Mouse (Mus musculus): Measurements from ENCODE around the gene Cflar. TPM values are rescaled to one million over a fixed set of nuclear protein-coding genes. Genes with fewer than 3 reads are reported as not detected.
"Not testable (repeated sequence)": the region's sequence is repeated elsewhere in the genome, so short reads cannot be mapped to it uniquely, and the experiment has no call there.

Gene Cflar
- polyA plus RNA-seq, 1 experiment from 2014 or later = 29.7 TPM

- Histone ChIP-seq H3K27me3 (replicated peaks; ENCODE audit: low read depth, poor library complexity, severe bottlenecking) (no peaks in the 10 kb centered on the region), H3K9me3 (no peaks in the 10 kb centered on the region), H3K4me3 (no peak overlapping the region), H3K4me1 (no peaks in the 10 kb centered on the region), H3K27ac (replicated peaks) (no peak overlapping the region), H3K36me3 (replicated peaks) (no peaks in the 10 kb centered on the region)
- WGBS = 74% methylated on average over 1 of the region's 1 CpGs
- DNase-seq (ENCODE audit: low spot score) = no peak
These were observed 17.6 kb upstream of the Cflar start for GRCm38 (mm10) chr1:58693696-58694095.

- not testable (repeated sequence) for DNase-seq (ENCODE audit: low spot score); H3K9me3 ChIP-seq; H3K27ac ChIP-seq (replicated peaks); H3K4me1 ChIP-seq; H3K4me3 ChIP-seq; H3K27me3 ChIP-seq (replicated peaks; ENCODE audit: low read depth, poor library complexity, severe bottlenecking); H3K36me3 ChIP-seq (replicated peaks)
- WGBS = 87% methylated on average over 4 of the region's 4 CpGs
These were observed 15.5 kb upstream of the Cflar start, which contains the start of gene Als2cr12 for GRCm38 (mm10) chr1:58695810-58696209. TSS of gene Als2cr12 (minus strand) at chr1:58695989.

- not testable (repeated sequence) for H3K4me3 ChIP-seq; H3K9me3 ChIP-seq; H3K4me1 ChIP-seq; H3K27ac ChIP-seq (replicated peaks); H3K36me3 ChIP-seq (replicated peaks); H3K27me3 ChIP-seq (replicated peaks; ENCODE audit: low read depth, poor library complexity, severe bottlenecking); DNase-seq (ENCODE audit: low spot score)
- WGBS = 51% methylated on average over 1 of the region's 1 CpGs
These were observed 13.7 kb upstream of the Cflar start for GRCm38 (mm10) chr1:58697607-58698006.

- 85% methylated on average over 4 of the region's 4 CpGs for WGBS
These were observed 12.5 kb upstream of the Cflar start for GRCm38 (mm10) chr1:58698781-58699180.

GRCm38 (mm10) chr1:58699988-58700387 is 11.3 kb upstream of the Cflar start:
- no peak overlapping the region for H3K27ac ChIP-seq (replicated peaks)
- no peak overlapping the region for H3K4me3 ChIP-seq
- no peaks in the 10 kb centered on the region for H3K27me3 ChIP-seq (replicated peaks; ENCODE audit: low read depth, poor library complexity, severe bottlenecking)
- 72% methylated on average over 3 of the region's 3 CpGs for WGBS
- no peaks in the 10 kb centered on the region for H3K36me3 ChIP-seq (replicated peaks)
- no peaks in the 10 kb centered on the region for H3K4me1 ChIP-seq
- no peak for DNase-seq (ENCODE audit: low spot score)
- H3K9me3 ChIP-seq = no peaks in the 10 kb centered on the region

More at GRCm38 (mm10) chr1:58698781-58699180, 12.5 kb upstream of the Cflar start:
- Histone ChIP-seq H3K36me3 (replicated peaks) (no peaks in the 10 kb centered on the region), H3K9me3 (no peaks in the 10 kb centered on the region), H3K4me3 (no peak overlapping the region), H3K27me3 (replicated peaks; ENCODE audit: low read depth, poor library complexity, severe bottlenecking) (no peaks in the 10 kb centered on the region), H3K4me1 (no peaks in the 10 kb centered on the region), H3K27ac (replicated peaks) (no peak overlapping the region)
- no peak for DNase-seq (ENCODE audit: low spot score)

GRCm38 (mm10) chr1:58700580-58701162 is 10.6 kb upstream of the Cflar start:
- not testable (repeated sequence) for H3K9me3 ChIP-seq; H3K36me3 ChIP-seq (replicated peaks); H3K27ac ChIP-seq (replicated peaks); H3K4me1 ChIP-seq; H3K27me3 ChIP-seq (replicated peaks; ENCODE audit: low read depth, poor library complexity, severe bottlenecking); DNase-seq (ENCODE audit: low spot score); H3K4me3 ChIP-seq
- WGBS = 85% methylated on average over 5 of the region's 5 CpGs

GRCm38 (mm10) chr1:58710043-58710442 is 1.3 kb upstream of the Cflar start:
- not testable (repeated sequence) for H3K4me3 ChIP-seq; H3K36me3 ChIP-seq (replicated peaks); H3K27ac ChIP-seq (replicated peaks); H3K9me3 ChIP-seq; H3K27me3 ChIP-seq (replicated peaks; ENCODE audit: low read depth, poor library complexity, severe bottlenecking); DNase-seq (ENCODE audit: low spot score)
- 92% methylated on average over 1 of the region's 1 CpGs for WGBS
- peaks cover 14% of the 10 kb centered on the region for H3K4me1 ChIP-seq

GRCm38 (mm10) chr1:58710711-58711364 is 470 bp upstream of the Cflar start:
- DNase-seq (ENCODE audit: low spot score) = peak; percentile 36
- peaks cover 12% of the 10 kb centered on the region for H3K36me3 ChIP-seq (replicated peaks)
- peak overlapping the region; percentile 79 for H3K4me3 ChIP-seq
- 54% methylated on average over 10 of the region's 10 CpGs for WGBS
- H3K27me3 ChIP-seq (replicated peaks; ENCODE audit: low read depth, poor library complexity, severe bottlenecking) = no peaks in the 10 kb centered on the region
- no peaks in the 10 kb centered on the region for H3K9me3 ChIP-seq
- peak overlapping the region; percentile 96 for H3K27ac ChIP-seq (replicated peaks)
- H3K4me1 ChIP-seq = peaks cover 19% of the 10 kb centered on the region

- peaks cover 23% of the 10 kb centered on the region for H3K4me1 ChIP-seq
- H3K27ac ChIP-seq (replicated peaks) = peak overlapping the region; percentile 96
- H3K27me3 ChIP-seq (replicated peaks; ENCODE audit: low read depth, poor library complexity, severe bottlenecking) = no peaks in the 10 kb centered on the region
- DNase-seq (ENCODE audit: low spot score) = peak; percentile 79
- peak overlapping the region; percentile 79 for H3K4me3 ChIP-seq
- 7% methylated on average over 17 of the region's 17 CpGs for WGBS
- peaks cover 26% of the 10 kb centered on the region for H3K36me3 ChIP-seq (replicated peaks)
- H3K9me3 ChIP-seq = no peaks in the 10 kb centered on the region
These were observed 1.1 kb downstream of the Cflar start for GRCm38 (mm10) chr1:58712076-58713061.

GRCm38 (mm10) chr1:58713081-58713892 is 2.0 kb downstream of the Cflar start:
- DNase-seq (ENCODE audit: low spot score) = peak; percentile 72
- peaks cover 23% of the 10 kb centered on the region for H3K4me1 ChIP-seq
- no peaks in the 10 kb centered on the region for H3K9me3 ChIP-seq
- peak overlapping the region; percentile 79 for H3K4me3 ChIP-seq
- H3K27ac ChIP-seq (replicated peaks) = peak overlapping the region; percentile 96
- H3K36me3 ChIP-seq (replicated peaks) = peaks cover 34% of the 10 kb centered on the region
- no peaks in the 10 kb centered on the region for H3K27me3 ChIP-seq (replicated peaks; ENCODE audit: low read depth, poor library complexity, severe bottlenecking)
- 2% methylated on average over 31 of the region's 31 CpGs for WGBS

- Histone ChIP-seq H3K36me3 (replicated peaks) (peaks cover 35% of the 10 kb centered on the region), H3K4me1 (peaks cover 23% of the 10 kb centered on the region), H3K4me3 (peak overlapping the region; percentile 79), H3K9me3 (no peaks in the 10 kb centered on the region), H3K27me3 (replicated peaks; ENCODE audit: low read depth, poor library complexity, severe bottlenecking) (no peaks in the 10 kb centered on the region), H3K27ac (replicated peaks) (peak overlapping the region; percentile 96)
- DNase-seq (ENCODE audit: low spot score) = peak; percentile 19
- 55% methylated on average over 4 of the region's 4 CpGs for WGBS
These were observed 2.6 kb downstream of the Cflar start for GRCm38 (mm10) chr1:58713893-58714231.

GRCm38 (mm10) chr1:58714361-58714760 is 3.1 kb downstream of the Cflar start:
- Histone ChIP-seq H3K36me3 (replicated peaks) (peaks cover 40% of the 10 kb centered on the region), H3K4me3 (peak overlapping the region; percentile 79), H3K4me1 (peaks cover 23% of the 10 kb centered on the region), H3K27ac (replicated peaks) (peak overlapping the region; percentile 96), H3K27me3 (replicated peaks; ENCODE audit: low read depth, poor library complexity, severe bottlenecking) (no peaks in the 10 kb centered on the region), H3K9me3 (no peaks in the 10 kb centered on the region)
- no peak for DNase-seq (ENCODE audit: low spot score)
- 66% methylated on average over 1 of the region's 1 CpGs for WGBS
